Mouse (Mus musculus): ENCODE measurements around the gene Ascl3. TPM values are rescaled to one million over a fixed set of nuclear protein-coding genes. Genes with fewer than 3 reads are reported as not detected.

Gene Ascl3
- polyA plus RNA-seq, 1 experiment, result 0.70 TPM

- 4% methylated on average over 17 of the region's 17 CpGs for WGBS
- Histone ChIP-seq H3K36me3 (ENCODE audit: control insufficient read depth, insufficient read depth, low read length) (peaks cover 7% of the 10 kb centered on the region), H3K4me3 (ENCODE audit: control insufficient read depth, insufficient read depth, low read length) (peak overlapping the region; percentile 83), H3K4me1 (replicated peaks; ENCODE audit: control insufficient read depth, insufficient read depth, low read length) (peaks cover 6% of the 10 kb centered on the region), H3K27me3 (ENCODE audit: control insufficient read depth, insufficient read depth, low read length) (no peaks in the 10 kb centered on the region), H3K27ac (ENCODE audit: control insufficient read depth, insufficient read depth, low read length) (no peak overlapping the region)
- no peak for DNase-seq
- TF ChIP-seq POLR2A (IDR thresholded peaks at IDR 0.05; ENCODE audit: control insufficient read depth, extremely low read depth, insufficient read depth, low read length, poor library complexity), result no peak
- no peak for TF ChIP-seq CTCF (IDR thresholded peaks at IDR 0.05; ENCODE audit: borderline replicate concordance, control insufficient read depth, extremely low read depth, insufficient read depth, low read length, poor library complexity)
These were observed 27.5 kb downstream of the Ascl3 start for GRCm38 (mm10) chr7:109704016-109704377.

GRCm38 (mm10) chr7:109703190-109704015 is 28.1 kb downstream of the Ascl3 start, which contains the start of the genes St5 and Akip1:
TSS of gene St5 (minus strand) at chr7:109703605.
TSS of gene Akip1 (plus strand) at chr7:109703690.
- Histone ChIP-seq H3K4me3 (ENCODE audit: control insufficient read depth, insufficient read depth, low read length) (peak within 1 kb of the TSS; percentile 83), H3K4me1 (replicated peaks; ENCODE audit: control insufficient read depth, insufficient read depth, low read length) (peaks cover 6% of the 10 kb centered on the region), H3K27me3 (ENCODE audit: control insufficient read depth, insufficient read depth, low read length) (no peaks in the 10 kb centered on the region), H3K27ac (ENCODE audit: control insufficient read depth, insufficient read depth, low read length) (no peak within 1 kb of the TSS), H3K36me3 (ENCODE audit: control insufficient read depth, insufficient read depth, low read length) (0 out of 2 replicates have a peak, but pooled peaks cover under 1% of the 10 kb centered on the region)
- TF ChIP-seq CTCF (IDR thresholded peaks at IDR 0.05; ENCODE audit: borderline replicate concordance, control insufficient read depth, extremely low read depth, insufficient read depth, low read length, poor library complexity), result 0 out of 2 replicates have a peak, but pooled peaks have one; percentile 50
- TF ChIP-seq POLR2A (IDR thresholded peaks at IDR 0.05; ENCODE audit: control insufficient read depth, extremely low read depth, insufficient read depth, low read length, poor library complexity), result peak; percentile 87
- 2% methylated on average over 61 of the region's 61 CpGs for WGBS
- DNase-seq, result peak; percentile 97

GRCm38 (mm10) chr7:109702721-109703120 is 28.8 kb downstream of the Ascl3 start:
- 87% methylated on average over 4 of the region's 4 CpGs for WGBS
- DNase-seq, result no peak
- no peak for TF ChIP-seq POLR2A (IDR thresholded peaks at IDR 0.05; ENCODE audit: control insufficient read depth, extremely low read depth, insufficient read depth, low read length, poor library complexity)
- TF ChIP-seq CTCF (IDR thresholded peaks at IDR 0.05; ENCODE audit: borderline replicate concordance, control insufficient read depth, extremely low read depth, insufficient read depth, low read length, poor library complexity), result no peak

GRCm38 (mm10) chr7:109700213-109700612 is 31.3 kb downstream of the Ascl3 start:
- H3K4me3 ChIP-seq (ENCODE audit: control insufficient read depth, insufficient read depth, low read length), result no peak overlapping the region

More at GRCm38 (mm10) chr7:109702721-109703120, 28.8 kb downstream of the Ascl3 start:
- Histone ChIP-seq H3K27me3 (ENCODE audit: control insufficient read depth, insufficient read depth, low read length) (no peaks in the 10 kb centered on the region), H3K4me3 (ENCODE audit: control insufficient read depth, insufficient read depth, low read length) (no peak overlapping the region), H3K4me1 (replicated peaks; ENCODE audit: control insufficient read depth, insufficient read depth, low read length) (peaks cover 6% of the 10 kb centered on the region), H3K27ac (ENCODE audit: control insufficient read depth, insufficient read depth, low read length) (no peak overlapping the region), H3K36me3 (ENCODE audit: control insufficient read depth, insufficient read depth, low read length) (no peaks in the 10 kb centered on the region)

GRCm38 (mm10) chr7:109695339-109695726 is 36.2 kb downstream of the Ascl3 start:
- H3K4me1 ChIP-seq (replicated peaks; ENCODE audit: control insufficient read depth, insufficient read depth, low read length), result no peaks in the 10 kb centered on the region
- H3K36me3 ChIP-seq (ENCODE audit: control insufficient read depth, insufficient read depth, low read length), result no peaks in the 10 kb centered on the region
- TF ChIP-seq POLR2A (IDR thresholded peaks at IDR 0.05; ENCODE audit: control insufficient read depth, extremely low read depth, insufficient read depth, low read length, poor library complexity) (no peak), CTCF (IDR thresholded peaks at IDR 0.05; ENCODE audit: borderline replicate concordance, control insufficient read depth, extremely low read depth, insufficient read depth, low read length, poor library complexity) (no peak)
- DNase-seq, result no peak
- WGBS, result 96% methylated on average over 10 of the region's 10 CpGs
- H3K4me3 ChIP-seq (ENCODE audit: control insufficient read depth, insufficient read depth, low read length), result no peak overlapping the region
- H3K27ac ChIP-seq (ENCODE audit: control insufficient read depth, insufficient read depth, low read length), result no peak overlapping the region
- no peaks in the 10 kb centered on the region for H3K27me3 ChIP-seq (ENCODE audit: control insufficient read depth, insufficient read depth, low read length)

More at GRCm38 (mm10) chr7:109700213-109700612, 31.3 kb downstream of the Ascl3 start:
- no peaks in the 10 kb centered on the region for H3K27me3 ChIP-seq (ENCODE audit: control insufficient read depth, insufficient read depth, low read length)
- peaks cover 6% of the 10 kb centered on the region for H3K4me1 ChIP-seq (replicated peaks; ENCODE audit: control insufficient read depth, insufficient read depth, low read length)
- H3K27ac ChIP-seq (ENCODE audit: control insufficient read depth, insufficient read depth, low read length), result no peak overlapping the region
- H3K36me3 ChIP-seq (ENCODE audit: control insufficient read depth, insufficient read depth, low read length), result no peaks in the 10 kb centered on the region
- no peak for DNase-seq
- TF ChIP-seq POLR2A (IDR thresholded peaks at IDR 0.05; ENCODE audit: control insufficient read depth, extremely low read depth, insufficient read depth, low read length, poor library complexity), result no peak
- TF ChIP-seq CTCF (IDR thresholded peaks at IDR 0.05; ENCODE audit: borderline replicate concordance, control insufficient read depth, extremely low read depth, insufficient read depth, low read length, poor library complexity), result no peak

GRCm38 (mm10) chr7:109694576-109695338 is 36.8 kb downstream of the Ascl3 start:
- Histone ChIP-seq H3K27ac (ENCODE audit: control insufficient read depth, insufficient read depth, low read length) (no peak overlapping the region), H3K27me3 (ENCODE audit: control insufficient read depth, insufficient read depth, low read length) (no peaks in the 10 kb centered on the region), H3K36me3 (ENCODE audit: control insufficient read depth, insufficient read depth, low read length) (no peaks in the 10 kb centered on the region), H3K4me1 (replicated peaks; ENCODE audit: control insufficient read depth, insufficient read depth, low read length) (no peaks in the 10 kb centered on the region), H3K4me3 (ENCODE audit: control insufficient read depth, insufficient read depth, low read length) (no peak overlapping the region)
- no peak for DNase-seq
- TF ChIP-seq POLR2A (IDR thresholded peaks at IDR 0.05; ENCODE audit: control insufficient read depth, extremely low read depth, insufficient read depth, low read length, poor library complexity) (no peak), CTCF (IDR thresholded peaks at IDR 0.05; ENCODE audit: borderline replicate concordance, control insufficient read depth, extremely low read depth, insufficient read depth, low read length, poor library complexity) (no peak)
- WGBS, result 89% methylated on average over 13 of the region's 13 CpGs
